In genomic region chr1:143702141-143702740, GRCm38 (mm10) we compare ENCODE assay signal across 7 mouse cellular contexts. TPM values are rescaled to one million over a fixed set of nuclear protein-coding genes. Genes with fewer than 3 reads are reported as not detected.
DNase-seq lines count a peak whose midpoint lies in the region; ATAC-seq and TF ChIP-seq lines count a peak whose summit lies in the region.

No protein-coding gene starts in this region.

- no peak for TF ChIP-seq EP300 in liver, postnatal 0 days (IDR thresholded peaks at IDR 0.05; ENCODE audit: low read depth)

- DNase-seq in right cerebral cortex, adult 18-20 months, result peak; percentile 32
- DNase-seq in right cerebral cortex, adult 2 months (ENCODE audit: low spot score in 2 of 2), result no peak
- DNase-seq in intestine, embryonic 14.5 days (ENCODE audit: low spot score), result peak; percentile 95
- DNase-seq in liver, postnatal 0 days, result peak; percentile 58
- peak; percentile 38 to 70 for DNase-seq in spleen, postnatal 4 days (ENCODE audit: low spot score in 2 of 2)

- no peaks in the 10 kb centered on the region for H3K9me3 ChIP-seq in erythroblast, embryonic 14.5 days (ENCODE audit: control insufficient read depth, low read length)
- H3K9me3 ChIP-seq in intestine, embryonic 14.5 days (ENCODE audit: control insufficient read depth, low read length), result no peaks in the 10 kb centered on the region
- no peaks in the 10 kb centered on the region for H3K9me3 ChIP-seq in liver, postnatal 0 days (ENCODE audit: low read length)

- H3K27ac ChIP-seq in bone marrow macrophage, adult 2 months (ENCODE audit: insufficient read depth, low read depth, low read length), result peak overlapping the region; percentile 85
- H3K27ac ChIP-seq in intestine, embryonic 14.5 days (ENCODE audit: low read depth), result peak overlapping the region; percentile 84
- H3K27ac ChIP-seq in liver, postnatal 0 days (ENCODE audit: low read depth), result peak overlapping the region; percentile 98

- WGBS in intestine, embryonic 14.5 days, result under 1% methylated on average over 36 of the region's 48 CpGs
- WGBS in liver, postnatal 0 days (ENCODE audit: insufficient replicate concordance), result 2% methylated on average over 44 of the region's 48 CpGs

- TF ChIP-seq POLR2A in bone marrow macrophage, adult 2 months (IDR thresholded peaks at IDR 0.05; ENCODE audit: borderline replicate concordance, low read depth, low read length), result no peak

- peaks cover 17% of the 10 kb centered on the region for H3K36me3 ChIP-seq in erythroblast, embryonic 14.5 days (ENCODE audit: control insufficient read depth)
- peaks cover 11% of the 10 kb centered on the region for H3K36me3 ChIP-seq in intestine, embryonic 14.5 days (ENCODE audit: control insufficient read depth, insufficient read depth, low read length)
- H3K36me3 ChIP-seq in liver, postnatal 0 days (replicated peaks; ENCODE audit: insufficient read depth, low read length), result peaks cover 8% of the 10 kb centered on the region; the same call in 1 of the 2 replicates

- peaks cover 5% of the 10 kb centered on the region for H3K4me1 ChIP-seq in bone marrow macrophage, adult 2 months (ENCODE audit: control insufficient read depth, insufficient read depth, low read length)
- peaks cover 22% of the 10 kb centered on the region for H3K4me1 ChIP-seq in erythroblast, embryonic 14.5 days (ENCODE audit: control insufficient read depth)
- peaks cover 6% of the 10 kb centered on the region for H3K4me1 ChIP-seq in intestine, embryonic 14.5 days (replicated peaks; ENCODE audit: control insufficient read depth, insufficient read depth, low read length)
- no peaks in the 10 kb centered on the region; the same call in 1 of the 2 replicates for H3K4me1 ChIP-seq in liver, postnatal 0 days (ENCODE audit: insufficient read depth)

- peak overlapping the region; percentile 93 for H3K4me3 ChIP-seq in bone marrow macrophage, adult 2 months (ENCODE audit: insufficient read depth, low read length)
- H3K4me3 ChIP-seq in erythroblast, embryonic 14.5 days (replicated peaks), result peak overlapping the region; percentile 89
- peak overlapping the region; percentile 85 for H3K4me3 ChIP-seq in intestine, embryonic 14.5 days (ENCODE audit: low read depth, low read length)
- H3K4me3 ChIP-seq in liver, postnatal 0 days (ENCODE audit: low read depth, low read length), result peak overlapping the region; percentile 90

- peak overlapping the region; percentile 90 for H3K9ac ChIP-seq in intestine, embryonic 14.5 days (ENCODE audit: low read length)
- H3K9ac ChIP-seq in liver, postnatal 0 days (replicated peaks), result peak overlapping the region; percentile 94

- TF ChIP-seq CTCF in bone marrow macrophage, adult 2 months (IDR thresholded peaks at IDR 0.05; ENCODE audit: low read depth, low read length), result no peak
- TF ChIP-seq CTCF in liver, postnatal 0 days (IDR thresholded peaks at IDR 0.05; ENCODE audit: low read depth), result no peak; the same call in 1 of the 2 replicates

- peaks cover 4% of the 10 kb centered on the region for H3K27me3 ChIP-seq in erythroblast, embryonic 14.5 days (ENCODE audit: control insufficient read depth)
- H3K27me3 ChIP-seq in intestine, embryonic 14.5 days (replicated peaks; ENCODE audit: control insufficient read depth, insufficient read depth, low read length), result no peaks in the 10 kb centered on the region
- no peaks in the 10 kb centered on the region for H3K27me3 ChIP-seq in liver, postnatal 0 days (ENCODE audit: insufficient read depth, low read length)

- peak overlapping the region; percentile 82 for H3K4me2 ChIP-seq in intestine, embryonic 14.5 days (ENCODE audit: low read length)
- peak overlapping the region; percentile 83 for H3K4me2 ChIP-seq in liver, postnatal 0 days (ENCODE audit: low read depth, low read length)

- peak; percentile 72 for ATAC-seq in intestine, embryonic 14.5 days (replicated peaks; ENCODE audit: low FRiP score, low TSS enrichment, low read depth)
- ATAC-seq in liver, postnatal 0 days, result peak; percentile 53

RNA-seq across cellular contexts. Expression of gene Cdc73, which starts 0.5 kb away (rescaled TPM):
- 32.7 TPM in 2 replicates for polyA plus RNA-seq in bone marrow macrophage, adult 2 months (2012; ENCODE audit: insufficient read depth, insufficient read length, missing spikeins)
- polyA plus RNA-seq in erythroblast, embryonic 14.5 days (2012), result 0.26 and 0.41 TPM in 2 replicates
- 18.1 and 22.8 TPM in 2 replicates for polyA plus RNA-seq in intestine, embryonic 14.5 days (2014; fragmentation: Nextera tagmentation; extraction: Ambion mirVana)
- 8.1 and 8.2 TPM in 2 replicates for polyA plus RNA-seq in liver, postnatal 0 days (2015; fragmentation: Nextera tagmentation; extraction: Ambion mirVana)

RNA-seq across cellular contexts. Expression of gene Glrx2, which starts 13.9 kb away (rescaled TPM):
- 34.3 and 45.1 TPM in 2 replicates for polyA plus RNA-seq in bone marrow macrophage, adult 2 months (2012; ENCODE audit: insufficient read depth, insufficient read length, missing spikeins)
- polyA plus RNA-seq in erythroblast, embryonic 14.5 days (2012), result 6.1 and 9.4 TPM in 2 replicates
- polyA plus RNA-seq in intestine, embryonic 14.5 days (2014; fragmentation: Nextera tagmentation; extraction: Ambion mirVana), result 57.6 and 63.7 TPM in 2 replicates
- polyA plus RNA-seq in liver, postnatal 0 days (2015; fragmentation: Nextera tagmentation; extraction: Ambion mirVana), result 64.8 and 70.2 TPM in 2 replicates

Comparison
In these comparisons a context has a peak if more than half of its experiments do, and no peak if none do; other contexts are left out.
1. DNase-seq: peak in right cerebral cortex, adult 18-20 months (single experiment), intestine, embryonic 14.5 days (single experiment), liver, postnatal 0 days (single experiment) and spleen, postnatal 4 days (2 of 2); none in right cerebral cortex, adult 2 months (0 of 2).
2. Peak in every context shown above with its lines, with median percentiles within 50 percentile points of each other: H3K27ac ChIP-seq and H3K4me3 ChIP-seq.